Mouse (Mus musculus) left cerebral cortex, postnatal 10 days (tissue): Measurements from ENCODE around the gene Csnk1d. TPM values are rescaled to one million over a fixed set of nuclear protein-coding genes. Genes with fewer than 3 reads are reported as not detected.

Experiments used
- DNase-seq, 2 experiments: peaks; one replicate each; pipeline ENCODE4 v3.0.0; 2021 to 2022; ENCODE audit warnings: low spot score in 2 of 2, mixed read lengths in 1 of 2; ENCODE audit errors: extremely low spot score in 1 of 2
- intact Hi-C: fragments of 180-260 bp; cut with DNase I; formaldehyde crosslinking; loops from one replicate; pipeline ENCODE4 v1.15.1; 2025
- total RNA-seq, 2 experiments: library from RNA; stranded (reverse); gene quantifications; 2 replicates each; pipeline ENCODE4 v1.2.3; 2021

Gene Csnk1d
- total RNA-seq: 100 to 1,000 TPM; 112 to 119 TPM

DNA sequence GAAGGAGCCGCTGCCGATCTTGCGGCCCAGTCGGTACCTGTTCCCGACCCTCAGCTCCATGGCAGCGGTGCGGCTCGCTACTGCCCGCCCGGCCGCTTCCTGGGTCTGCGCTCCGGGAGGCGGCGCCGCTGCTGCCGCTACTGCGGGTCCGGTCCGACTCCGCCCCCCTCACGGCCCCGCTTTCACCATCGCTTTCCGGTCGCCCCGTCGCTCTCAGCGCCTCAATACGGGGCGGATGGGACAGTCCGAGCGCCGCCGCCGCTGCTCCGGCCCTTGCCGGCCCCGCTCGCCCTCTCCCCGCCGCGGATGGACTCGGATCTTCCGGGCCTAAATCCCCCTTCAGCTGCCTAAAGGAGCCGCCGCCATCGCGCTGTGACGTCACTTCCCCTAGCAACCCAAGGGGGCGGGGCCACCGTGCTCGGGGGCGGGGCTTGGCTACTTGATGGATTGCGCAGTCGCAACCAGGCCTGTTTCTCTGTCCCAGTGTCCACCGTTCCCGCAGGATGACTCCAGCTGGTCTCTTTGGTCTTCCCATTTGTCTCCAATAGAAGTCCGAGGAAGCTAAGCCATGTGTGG lies at the start of gene Csnk1d:
Gene Csnk1d (minus strand): TSS at position 380 of the 576 bp plus-strand sequence.
- intact Hi-C loops: no loop called here
- peak; percentile 97 to 98 for DNase-seq

- no peak for DNase-seq
- intact Hi-C loops: no loop called here
These were observed 48.2 kb upstream of the Csnk1d start, which contains the start of gene Cd7 for GRCm38 (mm10) chr11:121039302-121039701. Cd7 (minus strand) TSS chr11:121039418.

DNA sequence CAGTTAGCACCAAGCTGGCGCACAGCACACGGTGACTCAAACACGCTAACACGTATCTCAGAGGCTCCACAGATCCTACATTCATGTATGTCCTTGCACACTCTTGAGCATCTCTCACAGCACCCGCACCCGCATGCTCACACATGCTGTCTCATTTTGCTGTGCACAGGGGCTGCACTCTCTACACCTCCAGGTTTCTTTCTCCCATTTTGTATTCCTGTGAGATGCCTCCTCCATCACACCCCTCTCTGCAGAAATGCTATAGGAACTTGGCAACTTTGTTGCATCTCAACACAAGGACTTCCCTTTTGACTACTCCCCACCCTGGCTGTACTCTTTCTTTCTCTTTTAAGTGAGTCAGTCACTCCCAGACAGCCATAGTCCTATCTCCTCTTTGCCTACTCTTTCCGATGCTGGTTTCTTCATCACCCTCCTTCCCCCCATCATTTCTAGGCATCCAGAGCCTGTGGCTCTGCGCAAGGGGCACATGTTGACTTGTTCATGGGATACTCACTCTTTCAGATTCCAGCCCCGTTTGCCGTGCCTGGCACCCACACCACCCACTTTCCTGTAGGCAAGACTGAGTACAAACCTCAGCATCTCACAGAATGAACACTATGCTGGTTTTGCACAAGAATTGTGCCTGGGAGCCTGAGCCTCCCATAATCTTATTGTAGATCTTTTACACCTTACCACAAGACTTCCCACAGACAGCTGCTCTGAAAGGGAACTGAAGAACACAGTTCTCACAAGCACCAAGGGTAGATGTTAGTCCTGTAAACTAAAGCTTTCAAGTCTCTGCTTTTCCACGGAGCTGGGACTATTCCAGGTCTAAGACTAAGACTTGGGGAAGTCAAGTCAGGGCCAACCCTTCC lies 47.5 kb upstream of the Csnk1d start:
- intact Hi-C loops: no loop called here
- no peak for DNase-seq

GRCm38 (mm10) chr11:121033118-121033517 lies 42.0 kb upstream of the Csnk1d start:
- intact Hi-C loops: no loop called here
- DNase-seq: no peak

GRCm38 (mm10) chr11:121027259-121027658 lies 36.1 kb upstream of the Csnk1d start:
- no peak for DNase-seq
- intact Hi-C loops: no loop called here

GRCm38 (mm10) chr11:121024163-121024562 lies 33.0 kb upstream of the Csnk1d start:
- DNase-seq: no peak
- intact Hi-C loops: no loop called here

GRCm38 (mm10) chr11:121019501-121019900 lies 28.4 kb upstream of the Csnk1d start:
- intact Hi-C loops: loop anchor here (5.0 kb wide), 1 partner anchor 33 kb away; no protein-coding TSS in a partner anchor
- no peak for DNase-seq

DNA sequence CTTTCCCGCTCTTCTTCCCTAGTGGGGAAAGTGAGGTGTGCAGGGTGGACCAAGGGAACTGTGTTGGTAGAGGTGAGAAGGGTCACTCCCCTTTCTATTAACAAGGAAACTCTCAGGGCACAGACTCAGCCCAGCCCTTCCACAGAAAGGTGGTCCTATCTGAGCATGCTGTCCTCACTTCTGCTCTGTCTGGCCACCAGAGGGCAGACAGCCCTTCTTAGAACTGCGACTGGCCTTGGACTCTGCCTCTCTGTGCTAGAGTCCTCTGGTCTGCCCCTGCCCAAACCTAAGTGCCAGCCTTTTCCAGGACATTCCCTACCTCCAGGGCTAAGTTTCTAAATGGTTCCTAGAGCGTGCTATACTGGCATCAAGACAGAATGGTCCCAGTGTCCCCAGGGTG lies 26.6 kb upstream of the Csnk1d start:
- intact Hi-C loops: loop anchor here (5.0 kb wide), 1 partner anchor 35 kb away; no protein-coding TSS in a partner anchor
- peak; percentile 40 to 71 for DNase-seq

- no peak for DNase-seq
- intact Hi-C loops: loop anchor here (5.0 kb wide), 1 partner anchor 37 kb away; no protein-coding TSS in a partner anchor
These were observed 24.3 kb upstream of the Csnk1d start for GRCm38 (mm10) chr11:121015472-121015871.

GRCm38 (mm10) chr11:121014896-121015300 lies 23.8 kb upstream of the Csnk1d start:
- DNase-seq: peak in 1 of 2 experiments; percentile 42
- intact Hi-C loops: loop anchor here (5.0 kb wide), 1 partner anchor 37 kb away; no protein-coding TSS in a partner anchor

DNA sequence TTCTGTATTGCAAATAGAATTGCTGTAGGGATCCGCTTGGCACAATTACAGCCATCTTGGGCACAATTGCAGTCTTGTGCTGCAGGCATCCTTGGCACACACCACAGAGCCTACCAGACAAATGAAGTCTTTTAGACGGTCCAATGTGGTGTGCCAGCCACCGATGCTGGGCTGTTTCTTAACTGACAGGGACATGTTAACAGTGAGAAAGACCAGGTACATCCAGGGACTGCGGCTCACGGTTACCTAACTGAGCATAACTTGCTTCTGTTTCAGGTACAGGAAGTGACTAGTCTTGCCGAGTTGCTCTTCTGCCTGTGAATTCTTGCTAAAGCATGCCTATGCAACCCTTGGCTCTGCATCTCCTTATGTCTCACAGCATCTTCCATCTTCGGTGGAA lies 22.5 kb upstream of the Csnk1d start:
- intact Hi-C loops: no loop called here
- DNase-seq: no peak

- intact Hi-C loops: no loop called here
- no peak for DNase-seq
These were observed 19.1 kb upstream of the Csnk1d start for GRCm38 (mm10) chr11:121010044-121010755.

DNA sequence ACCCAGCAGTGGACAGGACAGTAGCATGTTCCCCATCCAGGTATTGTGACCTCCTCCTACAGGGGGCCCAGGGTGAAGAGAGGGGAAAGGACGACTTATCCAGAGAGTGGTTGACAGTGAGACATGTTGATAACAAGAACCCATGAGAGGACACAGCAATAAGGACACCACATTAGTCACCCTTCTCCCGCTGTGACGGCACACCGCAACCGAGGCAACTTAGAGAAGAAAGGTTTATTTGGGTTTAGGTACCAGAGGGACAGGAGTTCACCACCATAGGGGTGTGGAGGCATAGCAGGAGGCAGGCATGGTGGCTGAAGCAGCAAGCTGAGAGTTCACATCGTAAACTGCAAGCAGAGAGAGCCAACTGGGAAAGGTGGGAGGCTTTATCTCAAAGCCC lies 15.1 kb upstream of the Csnk1d start:
- no peak for DNase-seq
- intact Hi-C loops: no loop called here

GRCm38 (mm10) chr11:121004281-121004680 lies 13.2 kb upstream of the Csnk1d start:
- intact Hi-C loops: no loop called here

DNA sequence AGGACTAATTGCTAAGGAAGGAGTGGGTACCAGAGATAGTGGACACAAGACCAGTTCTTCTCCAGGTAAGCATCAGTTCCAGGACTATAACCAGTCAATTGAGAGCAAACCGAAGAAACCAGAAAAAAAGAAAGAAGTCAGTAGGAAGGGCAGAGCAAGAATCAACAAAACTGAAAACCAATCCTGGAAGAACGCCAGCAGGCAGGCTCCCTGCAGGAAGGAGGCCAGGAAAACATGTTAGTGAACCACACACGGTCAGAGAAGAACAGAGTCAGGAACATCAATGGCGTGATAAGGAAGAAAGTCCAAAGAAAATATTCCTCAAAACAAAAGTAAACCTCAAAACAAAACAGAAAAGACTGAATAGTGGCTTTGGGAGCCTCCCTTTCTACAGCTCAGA lies 10.8 kb upstream of the Csnk1d start:
- DNase-seq: peak in 1 of 2 experiments; percentile 63
- intact Hi-C loops: no loop called here

More at GRCm38 (mm10) chr11:121004281-121004680, 13.2 kb upstream of the Csnk1d start:
- DNase-seq: no peak

- intact Hi-C loops: no loop called here
- no peak for DNase-seq
These were observed 3.6 kb upstream of the Csnk1d start for GRCm38 (mm10) chr11:120994741-120995140.

- intact Hi-C loops: no loop called here
- DNase-seq: peak in 1 of 2 experiments; percentile 53
These were observed 2.5 kb upstream of the Csnk1d start for GRCm38 (mm10) chr11:120993586-120993985.

DNA sequence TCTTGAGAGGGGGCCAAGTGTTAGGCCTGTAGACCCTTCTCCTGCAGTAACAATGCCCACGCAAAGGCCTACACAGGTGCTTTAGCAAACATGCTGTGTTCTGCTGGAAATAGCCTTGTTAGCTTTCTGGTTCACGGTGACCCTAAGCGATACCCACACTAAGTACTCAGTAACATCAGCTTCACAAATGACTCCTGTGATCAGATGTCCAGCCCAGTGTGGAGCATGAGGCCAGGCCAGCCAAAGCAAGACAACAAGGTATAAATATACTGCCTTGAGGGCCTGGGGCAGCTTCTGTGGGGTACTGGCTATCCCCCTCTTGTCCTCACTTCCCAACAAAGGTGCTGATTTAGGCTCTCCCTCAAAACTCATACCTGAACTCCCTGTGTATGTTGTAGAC lies 1.9 kb upstream of the Csnk1d start:
- DNase-seq: no peak
- intact Hi-C loops: no loop called here

DNA sequence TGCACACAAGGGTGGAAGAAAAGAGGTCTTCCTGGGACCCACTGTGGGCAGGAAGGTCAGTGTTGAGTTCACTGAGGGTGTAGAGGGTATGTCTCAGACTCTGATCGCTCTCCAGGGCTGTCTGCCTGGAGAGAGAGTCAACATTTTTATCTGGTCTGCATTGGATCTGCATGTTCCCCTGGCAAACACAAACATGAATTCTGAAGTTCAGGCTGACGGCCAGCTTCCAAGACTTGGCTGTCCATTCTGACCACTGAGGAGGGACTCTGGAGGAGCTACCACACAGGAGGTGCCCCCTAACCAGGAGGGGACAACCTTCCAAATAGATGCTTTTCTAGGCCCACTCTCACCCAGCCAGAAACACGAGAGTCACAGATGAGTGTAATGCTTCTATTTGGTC lies 661 bp upstream of the Csnk1d start:
- intact Hi-C loops: no loop called here
- no peak for DNase-seq
